Mouse (Mus musculus): ENCODE data around the gene Txnrd3. TPM values are rescaled to one million over a fixed set of nuclear protein-coding genes. Genes with fewer than 3 reads are reported as not detected.

The Txnrd3 gene
- polyA plus RNA-seq (2015; fragmentation: Illumina TruSeq; extraction: RNeasy Lipid Tissue Mini Kit (QIAGEN cat#74804); ENCODE audit: low read depth, low replicate concordance) = 3.0 TPM

GRCm38 (mm10) chr6:89643798-89644270, at the start of gene Txnrd3:
Gene Txnrd3, plus strand, starts transcription at chr6:89643988.

GRCm38 (mm10) chr6:89595018-89595776, 48.6 kb upstream of the Txnrd3 start, which contains the start of gene Chchd6:
Gene Chchd6, minus strand, starts transcription at chr6:89595652.

GRCm38 (mm10) chr6:89707240-89707639, 63.5 kb downstream of the Txnrd3 start, which contains the start of gene Vmn1r40:
Gene Vmn1r40, plus strand, starts transcription at chr6:89707540.

Other genes with a start within 250 kb of the Txnrd3 start
- gene Chchd6, start 48.3 kb upstream of the Txnrd3 start, polyA plus RNA-seq (2015; fragmentation: Illumina TruSeq; extraction: RNeasy Lipid Tissue Mini Kit (QIAGEN cat#74804); ENCODE audit: low read depth, low replicate concordance) = 123 TPM
- gene Vmn1r40, start 63.6 kb downstream of the Txnrd3 start, polyA plus RNA-seq (2015; fragmentation: Illumina TruSeq; extraction: RNeasy Lipid Tissue Mini Kit (QIAGEN cat#74804); ENCODE audit: low read depth, low replicate concordance) = not detected
- gene Vmn1r41, start 96.8 kb downstream of the Txnrd3 start, polyA plus RNA-seq (2015; fragmentation: Illumina TruSeq; extraction: RNeasy Lipid Tissue Mini Kit (QIAGEN cat#74804); ENCODE audit: low read depth, low replicate concordance) = not detected
- not detected for gene Vmn1r42, start 232.4 kb downstream of the Txnrd3 start, polyA plus RNA-seq (2015; fragmentation: Illumina TruSeq; extraction: RNeasy Lipid Tissue Mini Kit (QIAGEN cat#74804); ENCODE audit: low read depth, low replicate concordance)
- not detected for gene Vmn1r43, start 232.4 kb downstream of the Txnrd3 start, polyA plus RNA-seq (2015; fragmentation: Illumina TruSeq; extraction: RNeasy Lipid Tissue Mini Kit (QIAGEN cat#74804); ENCODE audit: low read depth, low replicate concordance)
- gene Vmn1r44, start 239.7 kb downstream of the Txnrd3 start, polyA plus RNA-seq (2015; fragmentation: Illumina TruSeq; extraction: RNeasy Lipid Tissue Mini Kit (QIAGEN cat#74804); ENCODE audit: low read depth, low replicate concordance) = not detected